Mouse (Mus musculus): ENCODE measurements around the gene Sh3pxd2a.

- TF ChIP-seq POLR2A (IDR thresholded peaks at IDR 0.05; ENCODE audit: insufficient read depth, low read depth, low read length) (no peak), EP300 (IDR thresholded peaks at IDR 0.05; ENCODE audit: insufficient read depth, low read depth, low read length) (no peak)
These were observed 109.7 kb downstream of the Sh3pxd2a start for GRCm38 (mm10) chr19:47354456-47354855.

Measured in heart, adult 2 months (tissue).